Mouse (Mus musculus) intestine, postnatal 0 days (tissue): Measurements from ENCODE around the gene Knop1. TPM values are rescaled to one million over a fixed set of nuclear protein-coding genes. Genes with fewer than 3 reads are reported as not detected.

ENCODE experiments used
- ATAC-seq: fragments of 200-750 bp; cut with Nextera tagmentation; 2 replicates; pipeline ENCODE4 v1.8.0; 2017; ENCODE audit warnings: mild to moderate bottlenecking, moderate TSS enrichment, moderate library complexity
- H3K27ac ChIP-seq: fragments of 300-500 bp; sonication (generic); 2 replicates; pipeline ENCODE4 v1.5.1; 2014; ENCODE audit warnings: mild to moderate bottlenecking, low read depth, low read length, moderate library complexity
- H3K27me3 ChIP-seq: fragments of 300-500 bp; sonication (generic); replicated peaks from 2 replicates; pipeline ENCODE4 v1.6.1; 2014; ENCODE audit warnings: low read length, mixed read lengths; ENCODE audit not compliant: control insufficient read depth, insufficient read depth
- H3K36me3 ChIP-seq: fragments of 300-500 bp; sonication (generic); 2 replicates; pipeline ENCODE4 v1.6.1; 2014; ENCODE audit warnings: mild to moderate bottlenecking, moderate library complexity; ENCODE audit not compliant: control insufficient read depth, insufficient read depth
- H3K4me1 ChIP-seq: fragments of 300-500 bp; sonication (generic); replicated peaks from 2 replicates; pipeline ENCODE4 v1.6.1; 2014; ENCODE audit warnings: antibody characterized with exemption, low read length, mixed read lengths; ENCODE audit not compliant: control insufficient read depth, insufficient read depth
- H3K4me2 ChIP-seq: fragments of 300-500 bp; sonication (generic); replicated peaks from 2 replicates; pipeline ENCODE4 v1.6.1; 2014; ENCODE audit warnings: low read depth, mild to moderate bottlenecking, moderate library complexity
- H3K4me3 ChIP-seq: fragments of 300-500 bp; sonication (generic); 2 replicates; pipeline ENCODE4 v1.5.1; 2014; ENCODE audit warnings: low read depth, low read length
- H3K9ac ChIP-seq: fragments of 300-500 bp; sonication (generic); 2 replicates; pipeline ENCODE4 v1.6.1; 2014; ENCODE audit warnings: mild to moderate bottlenecking, low read depth, low read length
- H3K9me3 ChIP-seq: fragments of 300-500 bp; sonication (generic); 2 replicates; pipeline ENCODE4 v1.6.1; 2016; ENCODE audit warnings: mixed run types; ENCODE audit not compliant: control insufficient read depth
- CTCF ChIP-seq: sonication (generic); IDR thresholded peaks from 2 replicates; pipeline ENCODE4 v1.5.1; 2016; ENCODE audit warnings: low read depth, mild to moderate bottlenecking, control low read depth, antibody characterized with exemption, moderate library complexity
- WGBS: fragments of 180-500 bp; shearing (Covaris S2); extraction: QIAGEN DNeasy Blood & Tissue Kit; methylation state at CpG from one replicate; pipeline ENCODE4 v1.1.7; 2014; 5-methylcytosine and 5-hydroxymethylcytosine counted together
- polyA plus RNA-seq: library from polyadenylated mRNA; unstranded; fragments of >200 nt; fragmentation: Nextera tagmentation; extraction: Ambion mirVana; gene quantifications from 2 replicates; pipeline ENCODE4 v1.2.1, GENCODE M21; 2015

The Knop1 gene
- polyA plus RNA-seq, result 35.8 and 40.0 TPM in 2 replicates

DNA sequence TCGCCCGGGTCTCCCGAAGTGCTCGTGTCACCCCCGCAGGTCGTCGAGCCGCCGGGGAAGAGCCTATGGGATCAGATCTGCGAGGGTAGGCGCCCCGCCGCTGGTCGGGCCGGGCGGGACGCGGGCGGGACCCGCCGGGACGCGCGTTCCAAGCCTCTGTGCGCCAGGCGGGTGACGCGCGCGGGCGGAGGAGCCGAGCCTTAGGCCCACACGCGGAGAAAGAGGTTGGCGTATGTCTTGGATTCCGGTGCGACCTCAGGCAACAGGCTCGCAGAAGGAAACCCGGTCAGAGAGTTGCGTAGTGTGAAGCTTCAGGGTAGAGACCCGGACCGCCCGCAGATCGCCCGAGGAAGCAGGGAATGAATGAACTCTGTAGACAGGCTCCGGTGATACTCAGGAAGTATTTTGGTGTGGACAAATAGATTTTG, at the start of gene Knop1:
Gene Knop1, minus strand, starts transcription at position 378 of the 428 bp plus-strand sequence.
- Histone ChIP-seq H3K4me3 (peak within 1 kb of the TSS; percentile 90), H3K36me3 (peaks cover 9% of the 10 kb centered on the region), H3K27me3 (no peaks in the 10 kb centered on the region), H3K9ac (peak within 1 kb of the TSS; percentile 47), H3K9me3 (no peaks in the 10 kb centered on the region), H3K4me2 (peak within 1 kb of the TSS; percentile 92), H3K4me1 (0 out of 2 replicates have a peak, but pooled peaks cover 2% of the 10 kb centered on the region), H3K27ac (peak within 1 kb of the TSS; percentile 50; the same call in 1 of the 2 replicates)
- no peak for TF ChIP-seq CTCF
- peak; percentile 73 for ATAC-seq
- WGBS, result under 1% methylated on average over 46 of the region's 46 CpGs

DNA sequence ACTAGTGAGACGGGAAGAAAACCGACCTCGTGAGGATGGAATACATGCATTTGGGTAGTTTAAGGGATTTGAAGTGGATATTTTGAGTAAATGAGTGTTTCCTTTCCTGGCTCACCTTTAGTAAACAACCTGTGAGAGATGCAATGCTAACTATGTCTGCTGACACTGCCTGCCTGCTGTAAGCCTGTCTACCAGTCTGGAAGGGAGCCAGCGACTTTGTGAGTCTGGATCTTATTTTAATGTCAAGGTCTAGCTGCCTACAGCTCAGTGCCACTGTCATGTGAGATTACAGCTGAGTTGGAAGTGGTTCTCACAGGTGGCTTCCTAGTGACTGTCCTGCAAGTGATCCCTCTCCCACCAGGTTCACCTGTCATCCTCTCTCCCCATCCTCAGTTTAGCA, 48.5 kb upstream of the Knop1 start:
- no peaks in the 10 kb centered on the region; the same call in 1 of the 2 replicates for H3K4me1 ChIP-seq
- no peaks in the 10 kb centered on the region for H3K9me3 ChIP-seq
- H3K36me3 ChIP-seq, result no peaks in the 10 kb centered on the region
- TF ChIP-seq CTCF, result no peak
- WGBS, result 86% methylated on average over 4 of the region's 4 CpGs
- no peak overlapping the region for H3K4me2 ChIP-seq
- H3K4me3 ChIP-seq, result no peak overlapping the region
- no peak overlapping the region for H3K9ac ChIP-seq
- H3K27ac ChIP-seq, result no peak overlapping the region
- no peak for ATAC-seq
- no peaks in the 10 kb centered on the region for H3K27me3 ChIP-seq

DNA sequence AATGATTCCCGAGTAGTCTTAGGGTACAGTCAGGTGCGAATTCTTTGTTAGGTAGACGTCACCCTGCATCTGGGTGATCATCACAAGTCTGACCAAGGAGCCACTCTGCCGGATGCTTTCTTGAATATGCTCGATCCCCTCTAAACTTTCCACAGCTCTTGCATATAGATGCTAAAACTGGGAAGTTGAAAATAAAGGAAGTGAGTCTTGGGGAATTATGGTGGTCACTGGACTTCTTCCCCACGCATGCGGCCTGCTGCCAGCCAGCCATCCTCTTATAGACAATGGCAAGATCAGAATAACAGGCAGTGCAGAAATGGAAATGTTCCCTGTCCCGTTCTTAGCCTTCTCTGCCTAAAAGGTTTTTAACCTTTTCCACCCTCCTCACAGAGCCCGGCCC, 47.8 kb upstream of the Knop1 start:
- H3K4me1 ChIP-seq, result no peaks in the 10 kb centered on the region; the same call in 1 of the 2 replicates
- no peaks in the 10 kb centered on the region for H3K9me3 ChIP-seq
- WGBS, result 89% methylated on average over 9 of the region's 9 CpGs
- H3K9ac ChIP-seq, result no peak overlapping the region
- no peak for TF ChIP-seq CTCF
- H3K4me3 ChIP-seq, result no peak overlapping the region
- H3K36me3 ChIP-seq, result no peaks in the 10 kb centered on the region
- no peak for ATAC-seq
- no peaks in the 10 kb centered on the region for H3K27me3 ChIP-seq
- H3K27ac ChIP-seq, result no peak overlapping the region
- no peak overlapping the region for H3K4me2 ChIP-seq

DNA sequence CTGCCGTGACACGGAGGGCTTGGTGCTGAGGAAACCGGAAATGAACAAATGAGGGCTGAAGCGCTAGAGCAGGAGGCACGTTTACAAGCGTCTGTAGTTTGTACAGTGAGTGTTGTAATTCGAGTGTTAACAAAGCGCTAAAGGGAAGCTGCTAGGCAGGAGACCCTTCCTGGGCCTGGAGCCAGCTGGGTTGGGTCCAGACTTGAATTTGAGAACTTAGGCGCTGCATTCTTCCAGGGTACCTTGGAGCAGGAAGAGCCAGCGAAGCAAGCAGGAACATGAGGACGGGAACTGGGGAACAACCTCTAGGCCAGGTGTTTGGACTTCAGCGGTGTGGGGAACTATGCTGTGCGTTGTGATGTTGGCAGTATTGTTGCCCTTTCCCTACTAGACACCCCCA, 46.9 kb upstream of the Knop1 start:
- WGBS, result 35% methylated on average over 13 of the region's 13 CpGs
- no peaks in the 10 kb centered on the region for H3K36me3 ChIP-seq
- H3K27ac ChIP-seq, result no peak overlapping the region
- H3K4me3 ChIP-seq, result no peak overlapping the region
- TF ChIP-seq CTCF, result no peak
- H3K4me2 ChIP-seq, result peak overlapping the region; percentile 35
- no peaks in the 10 kb centered on the region for H3K27me3 ChIP-seq
- no peaks in the 10 kb centered on the region for H3K9me3 ChIP-seq
- no peak for ATAC-seq
- H3K9ac ChIP-seq, result no peak overlapping the region
- H3K4me1 ChIP-seq, result no peaks in the 10 kb centered on the region; the same call in 1 of the 2 replicates

DNA sequence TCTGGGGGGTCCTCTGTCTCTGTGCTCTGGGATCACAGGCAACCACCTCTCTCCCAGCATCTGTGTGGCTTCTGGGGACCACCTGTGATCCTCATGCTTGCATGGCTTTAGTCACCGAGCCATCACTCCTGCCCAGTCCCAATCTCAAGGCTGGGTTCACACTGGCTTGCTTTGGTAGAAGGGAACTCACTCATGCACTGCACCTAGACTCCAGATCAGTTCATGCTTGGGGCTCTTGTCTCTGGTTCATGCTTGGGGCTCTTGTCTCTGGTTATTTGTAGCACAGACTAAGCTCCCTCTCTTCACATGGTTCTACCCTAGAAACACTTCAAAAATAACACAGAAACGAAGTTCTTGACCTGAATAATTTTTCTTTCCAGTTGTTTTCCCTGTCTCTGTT, 44.0 kb upstream of the Knop1 start:
- no peak for TF ChIP-seq CTCF
- Histone ChIP-seq H3K4me3 (no peak overlapping the region), H3K27ac (no peak overlapping the region), H3K9ac (no peak overlapping the region), H3K27me3 (no peaks in the 10 kb centered on the region), H3K36me3 (no peaks in the 10 kb centered on the region), H3K4me1 (no peaks in the 10 kb centered on the region; the same call in 1 of the 2 replicates), H3K9me3 (no peaks in the 10 kb centered on the region), H3K4me2 (no peak overlapping the region)
- WGBS, result 86% methylated on average over 2 of the region's 2 CpGs
- ATAC-seq, result no peak

DNA sequence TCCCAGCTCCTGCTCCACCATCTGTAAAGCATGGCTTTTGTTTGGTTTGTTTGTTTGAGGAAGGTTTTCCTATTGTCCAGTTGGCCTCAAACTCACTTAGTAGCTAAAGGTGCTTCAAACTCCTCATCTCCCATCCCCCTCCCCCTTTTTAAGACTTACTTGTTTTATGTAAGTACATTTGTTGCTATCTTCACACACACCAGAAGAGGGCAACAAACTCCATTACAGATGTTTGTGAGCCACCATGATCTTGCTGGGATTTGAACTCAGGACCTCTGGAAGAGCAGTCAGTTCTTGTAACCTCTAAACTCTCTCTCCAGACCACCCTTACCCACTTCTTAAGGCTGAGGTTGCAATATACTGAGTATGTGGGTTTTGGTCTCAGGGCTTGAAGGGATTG, 42.0 kb upstream of the Knop1 start:
- H3K9ac ChIP-seq, result no peak overlapping the region
- H3K27me3 ChIP-seq, result no peaks in the 10 kb centered on the region
- no peak overlapping the region for H3K4me3 ChIP-seq
- no peaks in the 10 kb centered on the region for H3K36me3 ChIP-seq
- H3K4me2 ChIP-seq, result no peak overlapping the region
- H3K9me3 ChIP-seq, result no peaks in the 10 kb centered on the region
- H3K27ac ChIP-seq, result no peak overlapping the region
- TF ChIP-seq CTCF, result peak; percentile 30; the same call in 1 of the 2 replicates
- H3K4me1 ChIP-seq, result no peaks in the 10 kb centered on the region; the same call in 1 of the 2 replicates
- ATAC-seq, result no peak
